Mouse (Mus musculus) v-Abl transformed pro-B cells (cell line): Measurements from ENCODE around the gene Neu4.
"Not testable (repeated sequence)": the region's sequence is repeated elsewhere in the genome, so short reads cannot be mapped to it uniquely, and the experiment has no call there.

Experiments used
- in situ Hi-C, 2 experiments: fragments of 400-800 bp; cut with MboI; formaldehyde crosslinking; loops; one replicate each; pipeline ENCODE4 v1.15.1; 2025; ENCODE audit not compliant: unreplicated experiment in 2 of 2

Neu4 gene

DNA sequence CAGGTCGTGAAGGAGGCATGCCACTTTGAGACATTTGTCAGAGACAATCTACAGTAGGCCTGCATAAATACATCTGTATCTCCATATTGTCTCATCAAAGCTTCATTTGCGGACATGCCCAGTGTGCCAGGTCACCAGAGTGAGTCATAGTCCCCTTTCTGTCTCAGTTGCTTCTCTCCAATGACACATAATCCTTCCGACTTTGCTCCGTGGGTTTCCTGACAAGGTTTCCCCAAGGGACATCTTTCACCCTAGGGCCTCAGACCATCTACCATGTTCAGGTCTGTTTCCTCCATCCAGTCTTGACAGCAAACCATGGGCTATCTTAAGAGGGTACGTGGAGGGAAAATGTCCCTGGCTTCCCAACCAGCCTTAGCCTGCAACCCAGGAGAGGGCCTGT lies 30.9 kb downstream of the Neu4 start:
- in situ Hi-C loops: no loop called here

DNA sequence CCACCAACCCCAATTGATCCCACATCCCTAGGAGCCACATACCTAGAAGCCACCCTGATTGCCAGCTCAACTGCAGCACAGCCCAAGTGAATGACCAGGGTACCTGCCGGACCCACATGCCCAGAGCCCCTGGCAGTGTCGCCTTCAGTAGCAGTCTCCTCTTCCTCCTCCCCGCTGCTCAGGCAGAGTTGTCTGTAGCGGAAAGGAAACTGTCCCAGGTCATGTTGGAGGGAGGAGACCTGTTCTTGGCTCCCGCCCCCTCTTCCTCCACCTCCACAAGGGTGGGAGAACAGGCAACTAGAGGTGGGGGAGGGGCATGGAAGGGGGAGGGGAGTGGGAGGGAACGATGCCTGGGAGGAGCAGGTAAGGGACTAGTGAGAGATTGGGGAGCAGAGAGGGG lies 32.1 kb downstream of the Neu4 start, which contains the start of gene Pdcd1:
Pdcd1 (minus strand) TSS at position 181 of the 400 bp plus-strand sequence.
- in situ Hi-C loops: no loop called here

DNA sequence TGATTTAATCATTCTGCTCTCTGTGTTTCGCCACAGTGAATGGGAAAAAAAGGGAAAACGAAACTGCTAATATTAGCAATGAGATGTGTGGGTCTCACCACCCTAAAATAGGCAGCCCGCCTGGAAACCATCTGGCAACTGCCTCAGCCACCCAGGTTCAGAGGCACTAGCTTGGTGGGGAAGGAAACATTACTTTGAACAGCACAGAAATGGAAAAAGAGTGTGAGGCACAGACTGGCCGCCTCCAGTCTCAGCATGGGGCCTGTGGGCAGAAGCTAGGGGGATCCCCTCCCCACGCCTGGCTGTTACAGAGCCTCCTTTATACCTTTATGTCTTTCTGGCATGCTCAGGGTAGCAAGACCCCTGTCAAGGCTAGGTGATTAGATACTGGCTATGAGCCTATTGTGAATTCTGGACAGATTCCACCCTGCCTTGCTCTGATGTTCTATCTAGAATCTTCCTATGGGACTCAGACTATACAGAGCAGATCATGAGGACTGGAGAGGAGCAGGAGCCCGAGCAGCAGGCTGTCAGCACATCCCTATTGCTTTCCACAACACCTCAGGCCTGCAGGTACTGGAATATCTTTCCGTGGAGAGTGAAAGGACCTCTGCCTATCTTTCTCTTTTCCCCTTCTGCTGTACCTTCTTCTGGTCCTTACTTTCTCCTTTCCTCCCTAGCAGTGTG lies 33.4 kb downstream of the Neu4 start:
- in situ Hi-C loops: no loop called here

DNA sequence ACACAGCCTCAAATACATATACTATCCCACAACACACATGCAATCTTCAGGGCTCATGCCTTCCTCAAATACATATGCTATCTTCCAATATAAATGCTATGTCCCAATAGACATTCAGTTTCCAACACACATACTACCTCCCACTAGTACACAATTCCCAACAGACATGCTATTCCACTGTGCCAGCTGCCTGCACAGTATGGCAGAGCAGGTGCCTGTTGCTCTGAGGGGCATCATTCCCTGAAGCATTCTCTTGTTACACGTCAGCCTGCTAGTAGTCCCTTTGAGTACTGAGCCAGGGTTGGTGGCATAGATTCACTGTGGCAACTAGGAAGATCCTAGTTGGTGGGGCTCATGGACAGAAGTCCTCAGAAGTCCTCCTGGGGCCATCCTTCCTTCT lies 34.2 kb downstream of the Neu4 start:
- in situ Hi-C loops: no loop called here

DNA sequence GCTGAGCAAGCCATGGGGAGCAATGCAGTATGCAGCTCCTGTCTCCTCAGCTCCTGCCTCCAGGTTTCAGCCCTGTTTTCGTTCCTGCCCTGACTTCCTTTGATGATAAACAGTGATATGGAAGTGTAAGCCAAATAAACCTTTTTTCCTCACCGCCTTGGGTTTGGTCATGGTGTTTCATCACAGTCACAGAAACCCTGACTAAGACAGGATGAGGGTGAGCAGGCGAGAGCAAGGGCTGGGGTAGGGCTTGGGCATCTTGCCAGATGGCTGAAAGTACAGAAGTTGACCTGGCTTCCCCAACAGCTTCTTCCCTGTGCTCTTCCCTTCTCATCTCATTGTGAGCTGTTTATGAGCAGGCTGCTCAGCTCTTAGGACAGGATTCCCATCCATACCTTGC lies 35.7 kb downstream of the Neu4 start:
- in situ Hi-C loops: no loop called here

GRCm38 (mm10) chr1:94057401-94057800 lies 37.1 kb downstream of the Neu4 start:
- in situ Hi-C loops: no loop called here

- in situ Hi-C loops: not testable (repeated sequence)
Observed at GRCm38 (mm10) chr1:94058281-94058680, 38.0 kb downstream of the Neu4 start.

DNA sequence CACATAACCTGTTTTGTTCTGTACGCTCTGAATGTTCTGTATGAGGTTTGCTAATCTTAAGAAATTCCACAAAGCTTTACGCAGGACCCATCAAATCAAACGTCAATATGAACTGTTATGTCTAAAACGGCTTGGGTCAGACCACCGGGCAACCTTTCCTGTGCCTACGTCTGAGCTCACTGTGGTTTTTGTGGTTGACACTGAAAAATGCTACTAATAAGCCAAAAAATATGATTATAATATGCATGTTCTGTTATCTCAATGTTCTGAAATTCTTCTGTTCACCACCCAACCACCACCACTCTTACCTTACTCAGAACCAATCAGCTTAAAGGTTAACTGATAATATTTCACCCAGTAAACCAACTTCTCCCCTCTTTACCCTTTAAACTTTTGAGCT lies 54.5 kb downstream of the Neu4 start:
- in situ Hi-C loops: loop anchor here (10.0 to 25.0 kb wide), 5 partner anchors 80 to 1112 kb away; partner anchors contain the start of genes D2hgdh (in 1 of the 2), Gal3st2c (in 1 of the 2) and Gpr35 (in 1 of the 2)

GRCm38 (mm10) chr1:94076702-94077101 lies 56.5 kb downstream of the Neu4 start:
- in situ Hi-C loops: loop anchor here (10.0 to 25.0 kb wide), 5 partner anchors 82 to 1114 kb away; partner anchors contain the start of genes D2hgdh (in 1 of the 2), Gal3st2c (in 1 of the 2) and Gpr35 (in 1 of the 2)
